Mouse (Mus musculus): ENCODE measurements around the gene Ccni.

GRCm38 (mm10) chr5:93207006-93207348 is 682 bp upstream of the Ccni start:
- TF ChIP-seq TAL1 (IDR thresholded peaks at IDR 0.05; ENCODE audit: low read length) (no peak), GATA1 (IDR thresholded peaks at IDR 0.05; ENCODE audit: low read length) (no peak)
